Mouse (Mus musculus) forebrain, embryonic 13.5 days (tissue): ENCODE results near the gene Btbd17. TPM values are rescaled to one million over a fixed set of nuclear protein-coding genes. Genes with fewer than 3 reads are reported as not detected.

Experiments used
- ATAC-seq: fragments of 200-750 bp; cut with Nextera tagmentation; 2 replicates; pipeline ENCODE4 v1.8.0; 2017
- H3K27ac ChIP-seq: fragments of 300-500 bp; sonication (generic); 2 replicates; pipeline ENCODE4 v1.5.1; 2015; ENCODE audit warnings: inconsistent platforms, mild to moderate bottlenecking, moderate library complexity
- H3K27me3 ChIP-seq: fragments of 300-500 bp; sonication (generic); 2 replicates; pipeline ENCODE4 v1.6.1; 2015; ENCODE audit warnings: mild to moderate bottlenecking, inconsistent platforms
- H3K36me3 ChIP-seq: fragments of 300-500 bp; sonication (generic); 2 replicates; pipeline ENCODE4 v1.6.1; 2015; ENCODE audit warnings: mild to moderate bottlenecking, inconsistent platforms; ENCODE audit not compliant: poor library complexity, severe bottlenecking
- H3K4me1 ChIP-seq: fragments of 300-500 bp; sonication (generic); 2 replicates; pipeline ENCODE4 v1.6.1; 2015; ENCODE audit warnings: inconsistent platforms
- H3K4me2 ChIP-seq: fragments of 300-500 bp; sonication (generic); 2 replicates; pipeline ENCODE4 v1.6.1; 2015; ENCODE audit warnings: inconsistent platforms, mild to moderate bottlenecking, moderate library complexity
- H3K4me3 ChIP-seq: fragments of 300-500 bp; sonication (generic); 2 replicates; pipeline ENCODE4 v1.5.1; 2015; ENCODE audit warnings: mild to moderate bottlenecking, inconsistent platforms
- H3K9ac ChIP-seq: fragments of 300-500 bp; sonication (generic); 2 replicates; pipeline ENCODE4 v1.6.1; 2015; ENCODE audit warnings: mild to moderate bottlenecking, inconsistent platforms
- H3K9me3 ChIP-seq: fragments of 300-500 bp; sonication (generic); replicated peaks from 2 replicates; pipeline ENCODE4 v1.6.1; 2016; ENCODE audit warnings: inconsistent platforms
- WGBS: fragments of 180-500 bp; shearing (Covaris S2); methylation state at CpG from one replicate; pipeline ENCODE4 v1.1.7; 2015; 5-methylcytosine and 5-hydroxymethylcytosine counted together
- polyA plus RNA-seq: library from polyadenylated mRNA; unstranded; fragments of >200 nt; fragmentation: Nextera tagmentation; extraction: Ambion mirVana; gene quantifications from 2 replicates; pipeline ENCODE4 v1.2.1, GENCODE M21; 2015

Btbd17 gene
- polyA plus RNA-seq, 1 experiment from 2014 or later: 25.8 TPM

DNA sequence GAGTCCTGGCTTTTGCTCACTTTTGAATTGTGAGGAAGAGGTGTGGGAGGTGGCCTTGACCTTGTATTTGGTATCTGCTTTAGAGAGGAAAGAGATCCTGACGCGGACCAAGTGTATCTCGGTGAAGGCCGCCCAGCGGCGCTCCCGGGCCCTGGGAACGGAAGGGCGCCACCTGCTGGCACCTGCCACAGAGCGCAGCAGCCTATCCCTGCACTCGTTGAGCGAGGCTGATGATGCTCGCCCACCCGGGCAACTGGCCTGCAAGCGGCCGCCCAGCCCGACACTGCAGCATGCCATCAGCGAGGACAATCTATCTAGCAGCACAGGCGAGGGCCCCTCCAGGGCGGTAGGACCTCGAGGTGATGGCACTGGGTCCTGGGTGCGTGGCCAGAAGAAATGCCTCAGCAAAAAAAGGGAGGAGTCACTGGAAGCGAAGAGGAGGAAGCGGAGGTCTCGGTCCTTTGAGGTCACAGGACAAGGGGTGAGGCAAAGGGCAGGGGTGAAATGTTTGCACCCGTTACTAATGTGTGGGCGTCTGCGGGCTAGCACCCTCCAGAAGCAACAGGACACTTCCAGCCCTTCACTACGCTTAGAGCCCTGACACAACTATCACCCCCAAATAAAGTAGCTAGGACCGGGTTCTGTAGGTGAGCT is 6.6 kb downstream of the Btbd17 start:
- peak overlapping the region; percentile 35 for H3K9ac ChIP-seq
- H3K4me3 ChIP-seq: no peak overlapping the region
- H3K27ac ChIP-seq: no peak overlapping the region
- peaks cover 67% of the 10 kb centered on the region for H3K27me3 ChIP-seq
- 14% methylated on average over 30 of the region's 30 CpGs for WGBS
- peaks cover 50% of the 10 kb centered on the region for H3K4me1 ChIP-seq
- H3K9me3 ChIP-seq: no peaks in the 10 kb centered on the region
- peak overlapping the region; percentile 49 for H3K4me2 ChIP-seq
- no peaks in the 10 kb centered on the region for H3K36me3 ChIP-seq
- peak; percentile 65 for ATAC-seq

DNA sequence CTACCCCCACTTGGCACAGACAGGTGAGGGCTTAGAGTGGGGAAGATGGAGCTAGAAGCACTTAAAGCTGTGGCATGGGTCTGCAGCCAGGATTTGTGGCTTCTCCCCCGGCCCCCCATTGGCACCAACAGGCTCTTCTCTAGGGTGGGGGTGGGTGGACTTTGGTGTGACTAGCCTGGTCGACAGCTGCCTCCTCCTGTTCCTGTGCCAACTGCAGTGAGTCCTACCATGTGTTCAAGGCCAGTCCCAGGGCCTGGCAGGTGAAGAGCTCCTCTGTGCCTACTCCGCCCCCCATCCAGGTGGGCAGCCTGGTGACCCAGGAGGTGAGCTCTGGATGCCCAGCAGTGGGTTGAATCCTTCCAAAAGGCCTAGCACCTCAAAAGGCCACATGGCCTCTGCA is 8.1 kb downstream of the Btbd17 start:
- Histone ChIP-seq H3K9me3 (no peaks in the 10 kb centered on the region), H3K27me3 (peaks cover 67% of the 10 kb centered on the region), H3K4me3 (no peak overlapping the region), H3K36me3 (no peaks in the 10 kb centered on the region), H3K27ac (no peak overlapping the region), H3K9ac (no peak overlapping the region), H3K4me1 (peaks cover 34% of the 10 kb centered on the region), H3K4me2 (no peak overlapping the region)
- WGBS: 90% methylated on average over 3 of the region's 3 CpGs
- ATAC-seq: no peak

DNA sequence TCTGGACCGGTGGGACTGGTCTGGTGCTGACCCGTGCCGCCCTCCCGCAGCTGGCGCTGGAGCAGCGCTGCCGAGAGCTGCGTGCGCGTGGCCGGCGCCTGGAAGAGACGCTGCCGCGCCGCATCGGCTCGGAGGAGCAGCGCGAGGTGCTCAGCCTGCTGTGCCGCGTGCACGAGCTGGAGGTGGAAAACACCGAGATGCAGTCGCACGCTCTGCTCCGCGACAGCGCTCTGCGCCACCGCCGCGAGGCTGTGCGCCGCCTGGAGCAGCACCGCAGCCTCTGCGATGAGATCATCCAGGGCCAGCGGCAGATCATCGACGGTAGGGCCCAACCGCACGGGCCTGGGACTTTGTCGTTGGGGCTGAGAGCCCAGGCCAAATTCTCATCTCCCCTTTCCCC is 9.4 kb downstream of the Btbd17 start:
- H3K27ac ChIP-seq: no peak overlapping the region
- peaks cover 22% of the 10 kb centered on the region for H3K4me1 ChIP-seq
- no peaks in the 10 kb centered on the region for H3K9me3 ChIP-seq
- peak overlapping the region; percentile 59 for H3K9ac ChIP-seq
- peak overlapping the region; percentile 66 for H3K4me2 ChIP-seq
- ATAC-seq: peak; percentile 70
- H3K4me3 ChIP-seq: peak overlapping the region; percentile 33
- under 1% methylated on average over 43 of the region's 43 CpGs for WGBS
- peaks cover 58% of the 10 kb centered on the region for H3K27me3 ChIP-seq
- H3K36me3 ChIP-seq: no peaks in the 10 kb centered on the region

DNA sequence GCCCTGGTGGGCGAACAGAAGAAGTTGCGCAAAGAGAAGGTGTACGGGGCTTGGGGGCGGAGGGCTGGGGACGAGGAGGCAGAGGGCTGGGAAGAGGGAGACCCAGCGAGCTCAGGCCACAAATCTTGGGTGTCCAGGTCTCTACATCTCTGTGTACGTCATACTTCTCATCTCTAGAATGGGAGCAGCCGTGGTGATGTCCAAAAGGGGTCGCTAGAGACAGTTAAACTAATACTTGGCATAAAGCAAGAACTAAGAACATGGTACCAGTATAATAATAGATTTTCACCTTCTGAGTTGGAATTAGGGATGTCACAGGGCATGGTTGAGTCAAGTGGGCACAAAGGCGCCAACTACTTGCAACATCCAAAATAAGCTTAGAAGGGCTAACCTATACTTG is 9.9 kb downstream of the Btbd17 start:
- H3K9ac ChIP-seq: peak overlapping the region; percentile 59
- ATAC-seq: peak; percentile 3; the same call in 1 of the 2 replicates
- H3K9me3 ChIP-seq: no peaks in the 10 kb centered on the region
- no peaks in the 10 kb centered on the region for H3K36me3 ChIP-seq
- peak overlapping the region; percentile 66 for H3K4me2 ChIP-seq
- peaks cover 17% of the 10 kb centered on the region for H3K4me1 ChIP-seq
- no peak overlapping the region for H3K27ac ChIP-seq
- H3K27me3 ChIP-seq: peaks cover 54% of the 10 kb centered on the region
- WGBS: 60% methylated on average over 10 of the region's 10 CpGs
- peak overlapping the region; percentile 33 for H3K4me3 ChIP-seq

DNA sequence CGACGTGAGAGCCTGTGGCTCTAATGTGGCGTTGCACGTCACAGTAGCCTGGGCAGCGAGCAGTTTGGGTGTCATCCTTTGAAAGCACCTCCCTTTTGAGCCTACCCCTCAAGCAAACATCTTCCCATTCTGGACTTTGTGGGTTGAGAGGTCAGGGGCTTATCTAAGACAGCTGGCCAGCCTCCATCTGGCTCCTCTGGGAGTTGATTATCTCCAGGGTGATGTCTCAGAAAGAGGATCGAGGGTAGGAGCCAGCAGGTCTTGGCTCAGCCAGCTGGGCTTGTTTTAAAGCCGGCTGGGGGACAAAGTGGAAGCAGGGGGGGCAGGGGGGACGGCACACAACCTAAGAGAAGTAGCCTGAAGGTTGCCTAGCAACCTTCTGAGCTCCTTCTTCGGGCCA is 15.7 kb downstream of the Btbd17 start:
- ATAC-seq: no peak
- Histone ChIP-seq H3K9me3 (no peaks in the 10 kb centered on the region), H3K36me3 (no peaks in the 10 kb centered on the region), H3K4me1 (peaks cover 15% of the 10 kb centered on the region), H3K9ac (no peak overlapping the region), H3K4me3 (no peak overlapping the region), H3K27ac (no peak overlapping the region), H3K4me2 (no peak overlapping the region), H3K27me3 (peaks cover 9% of the 10 kb centered on the region)
- 48% methylated on average over 9 of the region's 9 CpGs for WGBS

DNA sequence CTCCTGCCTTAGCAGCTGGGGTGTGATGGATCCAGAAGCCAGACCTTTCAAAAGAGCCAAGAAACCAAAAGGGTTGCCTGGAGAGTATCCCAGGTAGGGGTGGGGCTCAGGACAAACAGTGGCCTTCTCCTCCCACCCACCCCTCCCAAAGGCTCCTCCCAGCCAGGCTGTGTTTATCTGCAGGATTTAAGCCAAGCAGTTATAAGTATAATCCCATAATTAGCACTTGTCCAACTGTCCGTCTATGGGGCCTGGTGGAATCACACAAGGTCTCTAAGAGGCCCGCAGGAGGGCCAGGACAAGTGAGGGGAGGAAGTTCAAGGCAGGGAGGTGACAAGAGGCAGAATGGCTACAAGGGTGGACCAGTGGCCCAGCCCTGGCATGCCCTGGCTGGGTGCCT is 23.8 kb downstream of the Btbd17 start:
- no peaks in the 10 kb centered on the region for H3K9me3 ChIP-seq
- H3K27ac ChIP-seq: no peak overlapping the region
- 78% methylated on average over 2 of the region's 2 CpGs for WGBS
- no peaks in the 10 kb centered on the region for H3K36me3 ChIP-seq
- H3K4me3 ChIP-seq: no peak overlapping the region
- no peak for ATAC-seq
- no peak overlapping the region for H3K9ac ChIP-seq
- H3K4me1 ChIP-seq: peaks cover 16% of the 10 kb centered on the region
- no peak overlapping the region for H3K4me2 ChIP-seq
- H3K27me3 ChIP-seq: peaks cover 6% of the 10 kb centered on the region

DNA sequence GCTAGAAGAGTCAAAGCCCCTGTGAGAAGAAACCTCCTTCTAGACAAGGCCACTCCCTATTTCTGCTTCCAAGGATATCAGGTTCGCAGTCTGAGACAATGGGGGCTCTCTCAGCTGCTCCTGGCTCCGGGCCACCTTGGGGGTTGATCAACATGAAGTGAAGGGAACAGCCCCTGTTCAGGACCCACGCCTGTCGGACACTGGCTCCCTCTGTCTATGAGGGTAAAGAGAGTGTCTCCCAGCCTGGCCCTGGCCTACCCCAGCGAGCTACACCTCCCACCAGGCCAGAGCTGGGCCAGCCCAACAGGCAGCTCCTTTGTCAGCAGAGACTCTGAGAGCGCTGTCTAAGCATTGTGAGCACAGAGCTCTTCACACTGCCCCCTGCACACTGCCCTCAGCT is 25.8 kb downstream of the Btbd17 start:
- Histone ChIP-seq H3K9me3 (no peaks in the 10 kb centered on the region), H3K27ac (no peak overlapping the region), H3K4me3 (no peak overlapping the region), H3K9ac (no peak overlapping the region), H3K4me1 (peaks cover 18% of the 10 kb centered on the region), H3K36me3 (no peaks in the 10 kb centered on the region), H3K27me3 (peaks cover 20% of the 10 kb centered on the region), H3K4me2 (no peak overlapping the region)
- no peak for ATAC-seq
- 24% methylated on average over 6 of the region's 6 CpGs for WGBS

DNA sequence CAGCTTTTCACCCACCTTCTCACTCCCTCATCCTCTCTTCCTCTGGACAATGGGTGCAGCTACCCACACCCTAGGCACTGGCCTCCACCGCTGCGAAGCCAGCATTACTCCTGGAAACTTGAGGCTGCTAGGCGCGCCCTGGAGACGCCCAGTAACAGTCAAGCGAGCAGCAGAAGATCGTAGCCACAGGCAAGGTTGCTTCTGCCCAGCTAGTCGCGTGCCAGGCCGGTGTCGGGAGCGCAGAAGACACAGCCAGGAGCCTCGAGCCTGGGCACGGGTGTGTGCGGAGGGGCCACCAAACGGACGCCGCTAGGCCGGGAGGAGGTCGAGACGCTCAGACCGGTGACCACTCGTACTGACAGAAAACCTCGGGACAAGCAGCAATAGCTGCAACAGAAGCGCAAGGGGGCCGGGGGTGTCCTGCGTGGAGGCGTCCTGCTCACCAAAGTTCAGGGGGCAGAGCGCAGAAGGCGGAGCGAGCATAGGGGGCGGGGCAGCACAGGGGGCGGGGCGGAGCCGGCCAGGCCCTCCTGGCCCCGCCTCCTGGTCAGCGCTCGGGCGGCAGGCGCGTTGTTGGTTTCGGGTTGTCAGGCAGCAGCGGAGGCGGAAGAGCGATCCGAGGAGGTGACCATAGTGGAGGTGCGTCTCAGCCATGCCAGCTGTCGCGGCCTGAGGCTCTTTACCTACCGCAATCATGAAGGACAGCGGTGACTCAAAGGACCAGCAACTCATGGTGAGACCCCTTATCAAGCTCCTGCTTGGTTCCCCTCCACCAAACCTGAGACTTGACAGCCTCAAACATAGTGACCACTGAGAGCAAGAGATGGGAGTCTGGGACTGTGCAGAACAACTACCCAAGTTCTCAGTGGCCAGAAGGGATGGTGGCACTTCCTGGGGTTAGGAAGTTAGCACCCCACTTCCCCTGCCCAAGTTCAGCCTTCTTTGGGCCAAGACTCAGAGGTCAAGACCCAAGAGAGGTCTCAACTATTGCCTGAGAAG is 30.6 kb downstream of the Btbd17 start, which contains the start of gene Kif19a:
Kif19a (plus strand) TSS at position 569 of the 999 bp plus-strand sequence.
- H3K4me2 ChIP-seq: peak within 1 kb of the TSS; percentile 79
- H3K27me3 ChIP-seq: peaks cover 33% of the 10 kb centered on the region
- peak within 1 kb of the TSS; percentile 53 for H3K9ac ChIP-seq
- no peaks in the 10 kb centered on the region for H3K9me3 ChIP-seq
- H3K27ac ChIP-seq: no peak within 1 kb of the TSS
- peaks cover 17% of the 10 kb centered on the region for H3K4me1 ChIP-seq
- H3K36me3 ChIP-seq: no peaks in the 10 kb centered on the region
- peak within 1 kb of the TSS; percentile 42 for H3K4me3 ChIP-seq
- ATAC-seq: peak; percentile 70; the same call in 1 of the 2 replicates
- 3% methylated on average over 51 of the region's 51 CpGs for WGBS

DNA sequence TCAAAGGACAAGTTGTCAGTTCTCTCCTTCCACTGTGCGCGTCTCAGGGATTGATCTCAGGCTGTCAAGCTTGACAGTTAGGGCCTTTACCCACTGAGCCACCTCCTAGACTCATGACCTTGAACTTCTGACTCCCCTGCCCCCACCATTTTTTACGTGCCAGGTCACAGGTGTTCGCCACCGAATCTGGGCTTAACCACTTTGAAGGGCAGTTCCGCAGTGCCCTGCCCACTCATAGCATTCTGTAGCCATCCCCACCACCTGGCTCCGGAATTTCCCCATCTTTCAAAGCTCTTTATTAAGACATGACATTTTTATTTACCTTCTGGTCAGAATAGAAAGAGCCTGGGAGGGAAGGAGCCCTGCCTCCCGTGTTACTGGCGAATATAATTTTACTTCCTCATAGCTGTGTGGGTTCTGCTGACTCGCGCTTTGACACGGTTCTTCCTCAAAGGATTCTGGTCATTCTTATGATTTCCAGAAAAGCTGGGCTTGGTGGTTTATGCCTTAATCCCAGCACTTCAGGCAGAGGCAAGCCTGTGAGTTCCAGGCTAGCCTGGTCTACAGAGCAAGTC is 48.1 kb downstream of the Btbd17 start:
- Histone ChIP-seq H3K4me3 (no peak overlapping the region), H3K36me3 (no peaks in the 10 kb centered on the region), H3K4me2 (no peak overlapping the region), H3K27me3 (no peaks in the 10 kb centered on the region), H3K9me3 (no peaks in the 10 kb centered on the region), H3K4me1 (0 out of 2 replicates have a peak, but pooled peaks cover 6% of the 10 kb centered on the region), H3K9ac (no peak overlapping the region), H3K27ac (no peak overlapping the region)
- 89% methylated on average over 12 of the region's 12 CpGs for WGBS
- no peak for ATAC-seq

DNA sequence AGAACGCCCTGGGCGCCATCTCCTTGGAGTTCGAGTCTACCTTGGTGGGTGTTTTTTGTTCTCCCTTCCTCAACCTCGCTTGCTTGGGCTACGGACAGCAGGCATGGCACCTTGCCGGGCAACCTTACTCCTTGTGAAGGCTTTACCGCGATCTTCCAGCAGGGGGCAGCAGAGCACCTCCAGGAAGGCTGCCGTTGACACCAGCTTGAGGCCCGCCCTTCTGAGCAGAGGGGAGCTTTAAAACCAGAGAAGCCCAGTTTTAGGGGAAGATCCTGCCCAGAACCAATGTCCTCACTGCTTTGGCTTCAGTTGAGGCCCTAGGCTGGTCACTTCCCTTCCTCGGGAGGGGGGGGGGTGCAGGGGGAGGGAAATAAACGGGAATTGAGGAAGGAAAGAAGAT is 50.6 kb downstream of the Btbd17 start:
- no peaks in the 10 kb centered on the region for H3K9me3 ChIP-seq
- H3K27me3 ChIP-seq: no peaks in the 10 kb centered on the region
- H3K4me2 ChIP-seq: peak overlapping the region; percentile 53
- H3K4me1 ChIP-seq: peaks cover 21% of the 10 kb centered on the region
- H3K36me3 ChIP-seq: no peaks in the 10 kb centered on the region
- peak; percentile 72 for ATAC-seq
- WGBS: 3% methylated on average over 12 of the region's 12 CpGs
- H3K4me3 ChIP-seq: no peak overlapping the region
- H3K9ac ChIP-seq: peak overlapping the region; percentile 43; the same call in 1 of the 2 replicates
- no peak overlapping the region for H3K27ac ChIP-seq

DNA sequence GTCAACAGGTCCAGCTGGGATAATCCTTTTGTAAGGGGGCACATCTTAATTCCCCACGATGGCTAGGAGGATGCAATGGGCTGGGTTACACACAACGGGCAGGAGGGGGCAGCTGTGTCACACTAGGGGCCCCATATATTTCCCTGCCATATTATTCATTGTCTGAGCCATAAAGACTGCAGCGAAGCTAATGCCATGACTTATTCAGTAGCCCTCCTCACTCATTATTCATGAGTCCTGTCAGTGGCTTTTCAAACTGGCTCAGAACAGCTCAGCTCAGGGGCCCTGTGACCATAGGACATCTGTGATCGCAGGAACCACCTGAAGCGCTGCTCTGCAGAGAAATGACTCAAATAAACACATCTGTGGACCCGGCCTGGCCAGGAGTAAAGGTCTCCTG is 54.3 kb downstream of the Btbd17 start:
- 16% methylated on average over 6 of the region's 6 CpGs for WGBS
- no peaks in the 10 kb centered on the region for H3K36me3 ChIP-seq

More for the DNA sequence above, 54.3 kb downstream of the Btbd17 start:
- Histone ChIP-seq H3K4me1 (peaks cover 25% of the 10 kb centered on the region), H3K27ac (no peak overlapping the region), H3K4me2 (no peak overlapping the region), H3K27me3 (no peaks in the 10 kb centered on the region), H3K4me3 (no peak overlapping the region), H3K9ac (no peak overlapping the region), H3K9me3 (no peaks in the 10 kb centered on the region)
- no peak for ATAC-seq
